Mouse (Mus musculus): Measurements from ENCODE around the gene Pitpnc1.

- TF ChIP-seq CTCF (IDR thresholded peaks at IDR 0.05; ENCODE audit: borderline replicate concordance, control insufficient read depth, extremely low read depth, insufficient read depth, low read length, poor library complexity) = no peak
- no peak for TF ChIP-seq POLR2A (IDR thresholded peaks at IDR 0.05; ENCODE audit: control insufficient read depth, extremely low read depth, insufficient read depth, low read length, poor library complexity)
Measured at GRCm38 (mm10) chr11:107215111-107215510, 255.4 kb downstream of the Pitpnc1 start.

Data from thymus, adult 2 months (tissue).